Mouse (Mus musculus) kidney, postnatal 14 days (tissue): ENCODE measurements at regions not wholly inside any gene's neighbourhood (a gene's known extent, or its start where the extent isn't known, plus 50 kb on each side); places are given as distances from the start of the nearest gene placed in this dataset.
A peak's percentile ranks its signal among the peaks of the same experiment; 100 is the strongest.
"Not testable (repeated sequence)": the region's sequence is repeated elsewhere in the genome, so short reads cannot be mapped to it uniquely, and the experiment has no call there.

Experiments
- DNase-seq: peaks from one replicate; pipeline ENCODE4 v3.0.0; 2022; ENCODE audit warnings: mixed read lengths

DNA sequence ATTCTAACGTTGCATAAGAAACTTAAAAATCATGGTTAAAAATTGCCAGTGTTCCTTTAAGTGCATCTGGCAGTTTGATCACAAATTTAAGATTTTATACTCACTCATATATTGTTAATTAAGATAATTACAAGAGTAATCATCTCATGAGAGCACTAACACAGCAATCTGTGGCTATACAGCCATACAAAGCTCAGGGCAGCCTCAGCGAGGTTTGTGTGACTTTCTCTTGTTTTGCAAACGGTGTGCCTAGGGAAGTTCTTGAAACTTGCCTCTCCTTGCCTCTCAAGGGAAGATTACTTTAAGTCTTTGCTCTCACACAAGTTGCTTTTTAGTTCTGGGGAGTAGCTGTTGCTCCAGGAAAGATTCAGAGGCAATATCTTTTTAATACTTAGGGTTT lies 58.1 kb upstream of the Slc1a4 start:
- DNase-seq: no peak

DNA sequence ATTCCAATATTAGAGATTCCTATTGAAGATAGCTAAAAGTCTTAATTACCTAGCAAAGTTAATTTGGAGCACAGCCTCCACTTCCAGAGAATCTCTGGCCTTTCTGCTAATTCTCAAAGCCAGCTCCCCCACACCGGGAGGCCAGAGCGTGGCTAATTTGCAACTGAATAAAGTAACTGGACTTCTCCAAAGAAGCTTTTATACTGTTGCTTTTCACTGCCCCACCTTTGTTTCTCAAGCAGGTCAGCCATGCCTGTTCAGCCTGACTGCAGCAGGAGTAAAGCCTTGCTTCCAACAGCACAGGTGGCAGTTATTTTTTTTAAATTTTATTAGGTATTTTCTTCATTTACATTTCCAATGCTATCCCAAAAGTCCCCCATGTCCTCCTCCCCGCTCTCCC lies 60.8 kb upstream of the Slc1a4 start:
- DNase-seq: not testable (repeated sequence)

DNA sequence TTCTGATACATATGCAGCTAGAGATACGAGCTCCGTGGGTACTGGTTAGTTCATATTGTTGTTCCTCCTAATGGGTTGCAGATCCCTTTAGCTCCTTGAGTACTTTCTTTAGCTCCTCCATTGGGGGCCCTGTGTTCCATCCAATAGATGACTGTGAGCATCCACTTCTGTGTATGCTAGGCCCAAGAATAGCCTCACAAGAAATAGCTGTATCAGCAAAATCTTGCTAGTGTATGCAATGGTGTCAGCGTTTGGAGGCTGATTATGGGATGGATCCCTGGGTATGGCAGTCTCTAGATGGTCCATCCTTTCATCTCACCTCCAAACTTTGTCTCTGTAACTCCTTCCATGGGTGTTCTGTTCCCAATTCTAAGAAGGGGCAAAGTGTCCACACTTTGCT lies 61.3 kb upstream of the Slc1a4 start:
- not testable (repeated sequence) for DNase-seq

DNA sequence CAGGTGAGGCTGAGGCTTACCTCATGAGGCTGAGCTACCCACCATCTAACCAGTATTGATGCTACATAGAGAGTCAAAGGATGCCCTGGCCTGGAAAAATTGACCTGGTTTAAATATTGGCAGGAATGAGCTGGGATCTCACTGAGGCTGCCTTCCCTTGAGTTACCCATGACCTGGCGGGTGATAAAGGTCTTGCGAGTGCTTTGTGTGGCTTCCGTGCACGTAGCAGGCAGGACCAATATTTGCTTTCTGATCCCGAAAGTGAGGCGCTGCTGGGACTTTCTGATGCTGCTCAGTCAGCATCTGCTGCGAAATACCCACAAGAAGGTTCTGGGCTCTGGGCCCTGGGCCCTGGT lies 63.3 kb upstream of the Slc1a4 start:
- DNase-seq: no peak

DNA sequence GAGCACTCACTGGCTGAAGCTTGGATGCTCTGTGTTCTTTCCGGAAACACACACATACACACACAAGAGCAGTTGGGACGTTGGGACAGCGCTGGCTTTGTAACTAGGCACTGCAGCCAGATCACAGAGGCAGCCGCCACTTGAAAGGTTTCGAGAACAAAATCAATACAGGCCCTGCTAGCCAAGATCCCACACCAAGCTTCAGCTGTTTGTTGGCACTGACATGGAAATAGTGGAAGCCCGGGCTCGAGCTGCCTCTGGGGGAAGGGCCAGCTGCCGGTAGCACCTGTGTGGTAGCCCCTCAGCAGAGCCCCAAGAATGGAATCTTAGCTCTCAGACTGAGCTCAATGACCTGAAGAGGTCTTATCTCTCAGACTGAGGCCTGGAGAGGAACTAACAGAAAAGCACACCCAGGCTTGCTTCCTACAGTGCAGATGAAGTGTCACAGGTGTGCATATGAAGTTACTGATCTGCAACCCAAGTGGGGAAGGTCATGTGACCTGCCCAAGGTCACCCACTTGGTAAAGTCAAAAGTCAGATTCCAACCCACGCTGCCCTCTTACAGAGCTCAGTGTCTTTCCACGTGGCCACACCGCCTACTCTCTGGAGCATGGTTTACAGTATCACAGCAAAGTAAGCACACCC lies 63.8 kb upstream of the Slc1a4 start:
- no peak for DNase-seq

DNA sequence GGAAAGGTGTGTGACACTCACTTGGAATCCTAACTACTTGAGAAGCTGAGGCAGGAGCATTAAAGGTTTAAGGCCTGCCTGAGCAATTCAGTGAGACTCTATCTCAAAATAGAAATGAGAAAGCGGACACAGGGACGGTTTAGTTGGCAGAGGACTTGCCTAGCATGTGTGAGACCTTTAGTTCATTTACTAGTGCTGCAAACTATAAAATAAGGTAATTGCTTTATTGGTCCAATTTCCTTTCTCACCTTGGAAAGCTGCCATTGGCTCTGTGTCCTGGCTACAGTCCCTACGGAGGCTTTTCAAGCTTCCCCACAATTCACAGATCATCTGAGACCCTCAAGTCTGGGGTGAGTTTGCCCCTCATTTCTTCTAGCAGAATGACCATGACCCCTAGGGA lies 64.4 kb upstream of the Slc1a4 start:
- no peak for DNase-seq

DNA sequence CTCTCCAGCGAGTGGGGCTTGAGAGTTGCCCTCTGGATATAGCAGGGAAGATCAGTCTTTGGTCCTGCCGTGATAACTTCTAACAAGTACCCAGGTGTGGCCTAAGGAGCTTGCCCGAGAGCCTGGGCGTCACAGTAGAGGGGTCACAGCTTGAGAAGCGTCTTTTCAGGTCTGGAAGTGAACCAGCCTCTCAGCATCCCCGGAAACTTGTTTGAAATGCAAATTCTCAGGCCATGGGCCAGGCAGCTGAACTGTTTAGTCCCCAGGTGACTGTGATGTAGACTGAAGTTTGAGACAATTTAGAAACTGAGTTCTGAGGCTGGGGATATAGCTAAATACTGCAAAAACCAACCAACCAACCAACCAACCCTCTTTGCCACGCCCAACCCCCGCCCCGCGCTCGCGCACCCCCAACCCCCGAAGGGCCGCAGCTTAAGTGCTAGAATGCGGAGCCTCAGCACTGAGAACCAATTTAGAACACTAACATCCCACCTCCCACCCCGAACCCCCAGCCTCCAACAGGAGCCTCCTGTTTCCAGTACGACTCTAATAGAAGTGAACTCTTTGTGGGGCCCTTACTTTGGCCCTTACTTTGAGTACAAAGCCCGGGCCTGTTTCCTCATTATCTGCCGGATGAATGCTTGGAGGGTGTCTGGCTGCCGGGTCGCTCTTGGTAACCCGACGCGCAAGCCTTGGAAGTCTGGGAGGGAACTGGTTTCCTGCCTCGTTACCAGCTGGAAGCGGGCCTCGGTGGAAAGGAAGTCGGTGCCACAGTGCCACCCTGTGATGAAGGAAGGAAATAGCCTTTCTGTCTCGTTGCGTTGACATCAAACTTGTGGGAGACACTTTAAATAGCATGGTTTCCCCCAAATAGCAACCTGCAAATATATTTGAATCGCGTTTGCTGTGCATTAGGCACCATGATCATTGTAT lies 68.1 kb upstream of the Slc1a4 start:
- DNase-seq: peak; percentile 83

DNA sequence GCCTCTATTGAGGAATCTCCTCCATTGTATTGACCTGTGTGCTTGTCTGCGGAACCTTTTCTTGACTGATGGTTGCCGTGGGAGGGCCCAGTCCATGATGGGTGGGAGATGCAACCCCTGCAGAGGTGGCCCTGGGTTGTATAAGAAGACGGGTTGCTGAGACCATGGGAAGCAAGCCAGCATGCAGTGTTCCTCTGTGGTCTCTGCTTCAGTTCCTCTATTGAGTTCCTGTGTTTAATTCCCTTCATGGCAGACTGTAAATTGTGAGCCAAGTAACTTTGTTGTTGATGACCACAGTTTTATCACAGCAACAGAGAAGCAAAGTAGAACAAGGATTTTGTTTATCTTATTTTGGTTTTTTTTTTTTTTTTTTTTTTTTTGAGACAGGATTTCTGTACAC lies 70.9 kb upstream of the Slc1a4 start:
- DNase-seq: no peak

DNA sequence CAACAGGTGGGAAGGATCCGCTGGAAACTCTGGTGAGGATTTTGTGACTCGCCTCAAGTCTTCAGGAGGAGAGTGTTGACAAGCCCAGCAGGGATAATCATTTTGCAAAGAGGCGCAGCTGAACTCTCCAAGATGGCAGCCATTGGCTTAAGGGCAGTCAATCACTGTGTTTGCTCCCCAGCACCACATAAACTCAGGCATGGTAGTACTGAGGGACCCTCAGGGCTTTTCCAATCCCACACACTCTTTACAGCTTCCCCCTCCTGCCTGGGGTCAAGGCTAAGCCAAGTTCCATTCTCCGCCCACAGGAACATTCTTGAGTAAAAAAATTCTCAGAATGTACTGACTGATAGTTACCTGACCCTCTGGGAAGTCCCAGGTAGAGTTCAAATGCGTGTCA lies 72.0 kb upstream of the Slc1a4 start:
- no peak for DNase-seq

DNA sequence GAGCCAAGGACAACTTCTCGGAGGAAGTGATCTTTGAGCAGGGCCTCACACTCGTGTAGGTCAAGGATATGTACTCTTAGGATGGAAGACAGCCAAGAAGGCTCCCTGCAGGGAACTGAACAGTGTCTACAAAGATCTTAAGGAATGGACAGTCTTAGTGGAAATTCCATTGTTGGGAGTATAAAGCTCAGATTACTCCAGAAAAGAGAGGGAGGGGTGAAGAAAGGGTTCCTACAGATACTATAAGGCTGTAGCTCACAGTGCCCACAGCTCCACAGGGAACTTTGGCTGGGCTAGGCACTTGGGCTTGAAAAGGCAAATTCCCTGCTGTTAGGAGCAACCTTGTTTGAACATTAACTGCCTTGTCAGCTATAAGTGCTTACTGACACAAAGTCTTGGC lies 85.6 kb upstream of the Slc1a4 start:
- no peak for DNase-seq

DNA sequence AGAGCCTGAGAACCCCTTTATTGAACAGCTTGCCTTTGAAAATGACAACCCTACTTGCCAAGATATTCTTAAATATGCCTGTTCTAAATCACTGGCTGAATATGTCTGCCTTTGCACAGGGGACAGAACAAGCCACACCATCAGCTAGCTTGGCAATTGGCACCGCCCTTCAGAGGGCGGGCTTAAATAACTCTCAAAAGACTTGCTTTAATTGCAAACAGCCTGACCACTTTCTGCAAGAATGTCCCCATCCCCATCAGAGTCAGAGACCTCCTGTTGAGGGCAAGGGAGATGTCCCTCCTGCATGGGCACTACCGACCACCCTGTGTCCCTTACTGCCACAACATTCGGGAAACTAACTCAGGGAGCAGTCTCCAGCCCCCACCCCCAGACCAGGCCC lies 88.4 kb upstream of the Slc1a4 start:
- no peak for DNase-seq

DNA sequence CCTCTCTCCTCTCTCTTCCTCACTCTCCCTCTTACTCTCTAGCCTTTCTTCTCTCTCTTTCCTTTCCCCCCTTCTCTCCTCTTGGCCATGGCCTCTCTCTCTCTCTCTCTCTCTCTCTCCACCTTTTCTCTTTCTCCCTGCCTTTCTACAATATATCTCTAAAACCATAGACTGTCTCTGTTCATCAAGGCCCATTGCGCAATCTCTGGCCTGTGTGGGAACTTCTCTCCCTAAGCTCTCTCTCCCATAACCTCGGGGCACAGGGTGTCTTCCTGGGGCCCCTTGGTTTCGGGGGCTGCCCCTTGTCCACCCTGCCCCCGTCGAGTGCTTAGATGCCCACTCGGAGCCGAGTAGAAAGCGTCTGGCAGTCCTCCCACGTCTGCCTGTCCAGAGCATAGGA lies 103.5 kb upstream of the Slc1a4 start:
- DNase-seq: no peak

DNA sequence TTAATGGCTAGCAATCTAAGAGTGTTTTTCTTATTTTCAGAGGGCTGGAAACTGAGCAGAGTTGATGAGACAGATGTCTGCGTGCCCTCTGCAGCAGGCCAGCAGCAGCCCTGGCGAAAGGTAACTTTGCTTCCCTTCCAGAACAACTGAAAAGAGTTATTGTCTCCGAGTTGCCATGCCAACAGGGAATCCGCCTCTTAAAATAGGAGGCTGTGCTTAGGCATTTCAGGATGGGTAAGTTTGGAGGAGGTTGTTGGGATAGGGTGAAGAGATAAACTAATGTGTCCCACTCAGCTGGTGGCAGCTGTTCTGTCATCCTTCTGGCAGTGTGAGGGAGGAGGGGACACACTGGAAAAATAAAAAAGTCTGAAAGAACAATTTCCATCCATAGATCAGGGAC lies 100.6 kb upstream of the Sertad2 start:
- DNase-seq: no peak

DNA sequence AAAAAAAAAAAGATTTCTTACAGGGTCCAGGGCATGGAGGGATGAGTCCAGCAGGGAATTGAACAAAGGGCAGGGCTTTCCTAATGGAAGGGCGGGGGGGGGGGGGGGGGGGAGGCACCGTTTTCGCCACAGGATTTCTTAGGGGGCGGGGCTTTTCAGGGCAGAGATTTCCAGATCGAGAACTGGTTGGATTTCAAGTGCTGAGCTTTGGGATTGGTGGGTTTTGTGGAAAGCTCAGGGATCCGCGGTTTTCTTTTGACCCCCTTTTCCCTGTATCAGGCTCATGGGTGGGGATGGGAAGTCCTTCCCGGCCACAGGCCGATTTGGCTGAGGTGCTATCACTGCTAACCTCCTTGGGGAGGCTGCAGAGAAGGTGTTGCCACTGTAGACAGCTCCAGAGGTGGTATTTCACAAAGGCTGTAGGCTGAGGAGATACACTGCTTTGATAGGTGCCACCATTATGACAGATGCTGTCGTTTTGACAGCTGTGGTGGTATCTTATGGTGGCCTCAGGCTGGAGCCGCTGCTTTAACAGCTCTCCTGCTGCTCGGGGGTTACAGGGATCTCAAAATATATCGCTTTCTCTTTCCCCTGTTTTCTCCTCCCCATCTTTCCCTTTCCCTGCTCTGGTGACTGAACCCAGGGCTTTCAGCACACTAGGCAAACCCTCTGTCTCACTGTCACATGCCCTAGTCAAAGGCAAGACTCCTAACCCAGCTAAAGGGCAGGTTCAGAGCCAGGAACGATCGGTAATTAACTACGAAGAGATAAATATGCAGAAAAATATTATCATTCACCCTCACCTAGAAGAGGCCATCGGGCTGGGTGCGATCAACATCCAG lies 97.8 kb upstream of the Sertad2 start:
- DNase-seq: no peak

DNA sequence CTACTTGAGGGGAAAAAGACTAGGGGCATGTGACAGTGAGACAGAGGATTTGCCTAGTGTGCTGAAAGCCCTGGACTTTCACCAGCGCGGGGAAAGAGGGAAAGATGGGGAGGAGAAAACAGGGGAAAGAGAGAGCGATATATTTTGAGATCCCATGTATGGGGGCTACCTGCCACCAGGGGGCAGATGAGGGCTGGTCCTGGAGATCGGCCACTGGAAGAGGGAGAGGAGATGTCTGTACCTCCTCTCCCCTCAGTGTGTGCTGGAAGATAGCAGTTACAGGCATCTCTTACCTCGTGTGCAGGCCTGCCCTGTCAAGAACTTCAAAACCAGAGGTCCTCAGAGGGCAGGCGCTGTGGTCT lies 97.2 kb upstream of the Sertad2 start:
- DNase-seq: peak; percentile 71

DNA sequence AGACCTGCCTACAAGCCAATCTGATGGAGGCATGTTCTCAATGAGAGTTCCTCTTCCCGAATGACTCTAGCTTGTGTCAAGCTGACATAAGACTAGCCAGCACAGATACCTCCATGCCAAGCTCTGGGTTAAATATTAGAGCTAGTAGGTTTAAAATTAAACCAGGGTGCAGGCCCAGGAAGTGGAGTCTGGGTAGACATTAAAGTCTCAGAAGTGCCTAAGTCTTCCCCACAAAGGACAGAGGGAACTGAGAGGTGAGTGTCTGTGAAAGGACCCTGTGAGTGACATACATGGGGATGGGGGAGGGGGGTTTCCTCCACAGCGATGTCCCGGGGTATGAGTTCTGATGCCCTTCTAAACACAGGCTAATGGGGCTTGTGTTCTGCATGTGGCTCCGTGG lies 90.2 kb upstream of the Sertad2 start:
- DNase-seq: peak; percentile 54

DNA sequence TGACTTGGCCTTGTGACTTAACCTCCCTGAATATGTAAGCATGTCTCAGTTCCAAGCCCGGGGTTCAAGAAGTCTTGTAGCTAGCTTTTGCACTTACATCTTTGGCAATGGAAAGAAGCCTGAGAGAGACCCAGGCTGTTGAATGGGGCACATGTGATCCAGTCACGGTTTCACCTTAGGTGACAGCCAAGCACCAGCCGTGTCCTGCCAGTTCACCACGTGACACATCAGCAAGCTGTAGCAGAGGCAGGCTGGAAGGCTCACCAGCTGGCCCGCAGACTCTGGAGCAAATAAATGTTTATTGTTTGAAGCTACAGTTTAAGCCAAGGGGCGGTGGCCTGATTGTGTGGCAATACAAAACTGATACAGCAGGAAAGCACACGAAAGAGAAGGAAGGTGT lies 89.3 kb upstream of the Sertad2 start:
- DNase-seq: no peak

DNA sequence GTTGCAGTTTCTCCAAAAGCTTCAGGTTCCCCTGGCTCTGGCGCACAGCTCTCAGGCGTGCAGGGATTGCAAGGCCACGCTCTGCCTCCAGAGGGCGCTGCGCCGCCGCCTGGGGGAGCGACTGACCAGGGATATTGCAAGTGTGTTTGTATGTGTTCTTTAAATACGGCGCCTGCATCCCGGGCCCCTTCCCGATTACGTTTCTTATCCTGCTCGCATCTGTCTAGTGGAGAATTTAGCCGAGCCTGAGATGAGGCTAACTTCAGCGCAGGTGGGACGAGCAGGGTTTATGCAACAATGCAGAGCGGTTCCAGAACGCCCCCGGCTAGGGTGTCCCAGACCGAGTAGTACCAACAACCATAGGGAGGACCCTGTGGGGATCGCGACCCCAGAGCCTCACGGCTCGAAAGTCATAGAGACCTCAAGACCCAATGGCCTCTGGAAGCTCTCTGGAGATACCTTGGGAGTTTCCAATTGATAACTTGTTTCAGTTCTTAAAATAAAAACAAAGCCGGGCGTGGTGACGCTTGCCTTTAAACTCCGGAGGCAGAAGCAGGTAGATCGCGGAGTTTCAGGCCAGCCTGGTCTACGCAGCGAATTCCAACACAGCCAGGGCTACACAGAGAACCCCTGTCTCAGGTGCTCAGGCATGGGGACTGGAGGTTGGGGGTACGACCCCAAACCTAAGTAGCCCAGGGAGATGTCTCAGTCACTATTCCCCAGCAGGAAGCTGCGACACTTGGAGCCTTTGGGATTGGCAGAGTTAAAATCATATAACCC lies 87.8 kb upstream of the Sertad2 start:
- peak; percentile 88 for DNase-seq

DNA sequence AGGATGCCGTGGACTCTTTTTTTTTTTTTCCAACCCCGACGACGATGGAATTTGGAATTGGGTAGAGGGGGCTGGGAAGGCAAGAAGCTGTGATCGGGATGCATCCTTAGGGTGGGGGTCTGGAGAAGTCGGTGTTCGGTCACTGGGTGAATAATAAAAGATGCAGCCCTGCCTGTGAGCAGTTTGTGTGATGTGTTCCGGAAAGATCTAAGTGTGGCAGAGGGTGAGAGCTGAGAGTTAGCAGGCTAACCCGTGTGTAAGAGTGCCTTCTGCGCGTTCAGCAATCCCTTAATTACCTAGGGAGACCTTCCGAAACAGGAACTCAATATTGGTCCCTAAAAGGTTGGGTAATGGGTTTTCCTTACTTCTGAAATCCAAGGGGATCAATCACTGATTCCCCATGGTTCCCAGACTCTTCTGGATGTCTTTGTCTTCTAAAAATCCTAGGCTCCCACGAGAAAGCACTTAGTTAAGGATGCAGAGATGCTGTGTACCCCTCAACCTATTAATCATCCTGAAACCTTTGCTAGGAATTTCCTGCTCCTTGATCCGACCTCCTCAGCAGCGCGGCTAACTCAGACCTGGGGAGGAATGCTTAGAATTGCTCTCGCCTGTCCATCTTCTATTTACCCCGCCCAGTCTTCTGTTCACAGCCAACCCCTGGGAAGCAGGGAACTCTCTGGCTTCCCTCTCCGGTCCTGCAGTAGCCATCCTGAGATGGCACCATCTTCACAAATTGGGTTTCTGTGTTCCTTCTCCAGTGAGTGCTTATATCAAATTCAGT lies 87.0 kb upstream of the Sertad2 start:
- DNase-seq: peak; percentile 49

DNA sequence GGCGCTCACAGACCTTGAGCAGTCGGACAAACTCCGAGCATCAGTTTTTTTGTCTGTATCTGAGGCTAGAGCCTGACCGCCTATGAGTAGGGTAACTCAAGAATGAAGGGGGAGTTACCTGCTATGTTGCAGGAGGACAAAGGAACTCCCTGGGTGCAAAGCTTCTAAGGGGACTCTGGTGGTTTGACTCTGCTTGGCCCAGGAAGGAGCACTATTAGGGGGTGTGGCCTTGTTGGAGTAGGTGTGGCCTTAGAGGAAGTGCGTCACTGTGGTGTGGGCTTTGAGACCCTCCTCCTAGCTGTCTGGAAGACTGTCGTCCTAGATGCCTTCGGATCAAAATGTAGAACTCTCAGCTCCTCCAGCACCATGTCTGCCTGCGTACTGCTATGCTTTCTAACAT lies 83.9 kb upstream of the Sertad2 start:
- no peak for DNase-seq

DNA sequence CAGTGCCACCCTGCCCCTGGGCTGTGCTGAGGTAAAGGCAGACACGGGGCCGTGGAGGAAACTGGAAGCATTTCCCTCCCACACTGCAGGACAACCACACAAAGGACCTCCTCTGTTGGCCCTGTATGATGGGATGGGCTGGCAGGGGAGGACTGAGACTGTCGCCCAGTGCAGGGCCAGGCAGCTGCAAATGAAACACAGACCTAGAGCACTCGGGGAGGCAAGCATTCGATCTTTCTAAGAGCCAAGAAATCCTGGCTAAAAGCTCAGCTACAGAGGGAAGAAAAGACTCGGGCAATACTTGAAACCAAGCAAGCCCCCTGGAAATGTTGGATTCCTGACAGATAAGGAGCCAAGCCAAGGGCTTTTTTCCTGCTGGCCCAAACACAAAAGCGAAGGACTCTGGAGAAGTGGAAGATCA lies 82.5 kb upstream of the Sertad2 start:
- DNase-seq: no peak

DNA sequence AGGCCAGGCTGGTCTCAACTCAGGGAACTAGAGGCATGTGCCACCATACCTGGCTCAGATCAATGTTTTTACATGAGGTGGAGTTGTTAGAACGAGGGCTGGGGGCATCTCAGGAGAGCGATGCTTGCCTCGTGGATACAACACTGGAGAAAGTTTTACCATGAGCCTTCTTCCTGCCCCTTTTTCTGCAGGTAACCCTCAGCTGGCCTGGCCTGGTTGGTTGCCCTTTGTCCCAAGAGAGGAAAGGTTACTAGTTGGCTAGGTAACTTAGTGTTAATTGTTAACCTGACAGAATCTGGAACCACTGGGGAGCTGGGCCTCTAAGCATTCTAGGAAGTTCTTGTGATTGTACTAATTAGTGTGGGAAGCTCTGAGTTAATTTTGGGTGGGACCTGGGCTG lies 81.0 kb upstream of the Sertad2 start:
- peak; percentile 84 for DNase-seq
